Mouse (Mus musculus): ENCODE measurements around the gene Gk. TPM values are rescaled to one million over a fixed set of nuclear protein-coding genes. Genes with fewer than 3 reads are reported as not detected.

Gk gene
- polyA plus RNA-seq (2017; shearing (Covaris generic)), result 1 to 10 TPM; 2.5 to 3.3 (median 3.2) TPM

GRCm38 (mm10) chrX:85776544-85777087 is at the start of gene Gk:
Gk (minus strand) TSS chrX:85776819.
- peak; percentile 92 for ATAC-seq

- ATAC-seq, result no peak
Observed at GRCm38 (mm10) chrX:85804706-85805376, 28.2 kb upstream of the Gk start.

GRCm38 (mm10) chrX:85803006-85803405 is 26.4 kb upstream of the Gk start:
- ATAC-seq, result no peak

- no peak for ATAC-seq
Observed at GRCm38 (mm10) chrX:85797449-85797848, 20.8 kb upstream of the Gk start.

GRCm38 (mm10) chrX:85778346-85778745 is 1.7 kb upstream of the Gk start:
- ATAC-seq, result no peak

- ATAC-seq, result peak; percentile 36
Observed at GRCm38 (mm10) chrX:85777141-85777540, 522 bp upstream of the Gk start.

GRCm38 (mm10) chrX:85775879-85776543 is 608 bp downstream of the Gk start:
- ATAC-seq, result peak; percentile 7

GRCm38 (mm10) chrX:85771303-85771702 is 5.3 kb downstream of the Gk start:
- no peak for ATAC-seq

GRCm38 (mm10) chrX:85770747-85771146 is 5.9 kb downstream of the Gk start:
- ATAC-seq, result no peak

GRCm38 (mm10) chrX:85768578-85768977 is 8.0 kb downstream of the Gk start:
- no peak for ATAC-seq

- ATAC-seq, result no peak
Observed at GRCm38 (mm10) chrX:85756005-85756404, 20.6 kb downstream of the Gk start.

- ATAC-seq, result no peak
Observed at GRCm38 (mm10) chrX:85743837-85744236, 32.8 kb downstream of the Gk start.

- ATAC-seq, result no peak
Observed at GRCm38 (mm10) chrX:85733228-85733627, 43.4 kb downstream of the Gk start.

GRCm38 (mm10) chrX:85731133-85731938 is 45.3 kb downstream of the Gk start:
- no peak for ATAC-seq

- no peak for ATAC-seq
Observed at GRCm38 (mm10) chrX:85721226-85721625, 55.4 kb downstream of the Gk start.

GRCm38 (mm10) chrX:85710399-85710798 is 66.2 kb downstream of the Gk start:
- ATAC-seq, result no peak

- no peak for ATAC-seq
Observed at GRCm38 (mm10) chrX:85705715-85706114, 70.9 kb downstream of the Gk start.

GRCm38 (mm10) chrX:85683723-85684122 is 92.9 kb downstream of the Gk start:
- no peak for ATAC-seq

GRCm38 (mm10) chrX:85682125-85682524 is 94.5 kb downstream of the Gk start:
- no peak for ATAC-seq

GRCm38 (mm10) chrX:85676808-85677207 is 99.8 kb downstream of the Gk start:
- peak; percentile 48 for ATAC-seq
